Mouse (Mus musculus) midbrain, postnatal 0 days (tissue): ENCODE data around the gene Atl3. TPM values are rescaled to one million over a fixed set of nuclear protein-coding genes. Genes with fewer than 3 reads are reported as not detected.
A peak's percentile ranks its signal among the peaks of the same experiment; 100 is the strongest.

ENCODE experiments used
- ATAC-seq: fragments of 200-750 bp; cut with Nextera tagmentation; 2 replicates; pipeline ENCODE4 v1.8.0; 2017; ENCODE audit warnings: moderate number of reproducible peaks, mild to moderate bottlenecking, moderate TSS enrichment, moderate library complexity; ENCODE audit not compliant: low FRiP score
- DNase-seq: peaks from one replicate; pipeline ENCODE4 v3.0.0-alpha.2; 2015; ENCODE audit warnings: low spot score
- H3K27ac ChIP-seq: fragments of 300-500 bp; sonication (generic); 2 replicates; pipeline ENCODE4 v1.5.1; 2014; ENCODE audit warnings: low read depth, mild to moderate bottlenecking, low read length, mixed read lengths
- H3K27me3 ChIP-seq: fragments of 300-500 bp; sonication (generic); 2 replicates; pipeline ENCODE4 v1.6.1; 2014; ENCODE audit warnings: low read length, control low read depth, mixed read lengths; ENCODE audit not compliant: insufficient read depth
- H3K36me3 ChIP-seq: fragments of 300-500 bp; sonication (generic); 2 replicates; pipeline ENCODE4 v1.6.1; 2014; ENCODE audit warnings: low read length, control low read depth, mixed read lengths; ENCODE audit not compliant: insufficient read depth
- H3K4me1 ChIP-seq: fragments of 300-500 bp; sonication (generic); 2 replicates; pipeline ENCODE4 v1.6.1; 2014; ENCODE audit warnings: mild to moderate bottlenecking, control low read depth, antibody characterized with exemption, low read length, mixed read lengths; ENCODE audit not compliant: insufficient read depth
- H3K4me2 ChIP-seq: fragments of 300-500 bp; sonication (generic); 2 replicates; pipeline ENCODE4 v1.6.1; 2014; ENCODE audit warnings: low read depth, mild to moderate bottlenecking, low read length, mixed read lengths; ENCODE audit not compliant: poor library complexity, severe bottlenecking
- H3K4me3 ChIP-seq: fragments of 300-500 bp; sonication (generic); 2 replicates; pipeline ENCODE4 v1.5.1; 2014; ENCODE audit warnings: low read depth, mild to moderate bottlenecking, low read length, moderate library complexity
- H3K9ac ChIP-seq: fragments of 300-500 bp; sonication (generic); replicated peaks from 2 replicates; pipeline ENCODE4 v1.6.1; 2014; ENCODE audit warnings: mild to moderate bottlenecking, low read length, moderate library complexity, mixed read lengths; ENCODE audit not compliant: poor library complexity, severe bottlenecking
- H3K9me3 ChIP-seq: fragments of 300-500 bp; sonication (generic); 2 replicates; pipeline ENCODE4 v1.6.1; 2016; ENCODE audit warnings: low read length, control low read depth
- CTCF ChIP-seq: IDR thresholded peaks from 2 replicates; pipeline ENCODE4 v1.5.1; 2016; ENCODE audit warnings: antibody characterized with exemption, mild to moderate bottlenecking
- WGBS: fragments of 180-500 bp; shearing (Covaris S2); extraction: QIAGEN DNeasy Blood & Tissue Kit; methylation state at CpG from one replicate; pipeline ENCODE4 v1.1.7; 2014; 5-methylcytosine and 5-hydroxymethylcytosine counted together
- polyA plus RNA-seq: library from polyadenylated mRNA; unstranded; fragments of >200 nt; fragmentation: Nextera tagmentation; extraction: Ambion mirVana; gene quantifications from 2 replicates; pipeline ENCODE4 v1.2.1, GENCODE M21; 2015
- total RNA-seq: library from RNA; depleted of rRNA; stranded (reverse); fragments of >200 nt; gene quantifications from 2 replicates; pipeline ENCODE4 v1.2.3, GENCODE M21; 2014

The Atl3 gene
- total and polyA plus RNA-seq, 2 experiments from 2014 or later, result 5.3 to 10.2 TPM

DNA sequence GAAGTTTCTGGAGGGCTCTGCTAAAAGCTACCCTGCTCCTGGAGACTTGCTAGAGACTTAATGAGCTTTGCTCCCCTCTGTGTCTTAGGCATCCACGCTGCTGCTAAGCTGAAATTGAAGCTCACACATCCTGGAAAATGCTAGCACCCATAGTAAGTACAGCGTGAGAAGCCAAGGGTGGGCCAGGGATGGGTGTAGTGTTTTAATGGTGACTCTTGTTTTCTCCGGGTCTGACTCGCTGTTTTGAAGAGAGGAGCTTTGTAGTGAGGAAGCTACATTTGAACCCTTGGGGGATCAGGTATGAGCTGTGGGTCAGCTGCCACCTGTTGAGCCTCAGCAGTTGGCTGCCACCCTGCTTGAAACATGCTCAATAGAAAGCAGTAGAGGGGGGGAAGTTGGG, 64.0 kb downstream of the Atl3 start:
- no peaks in the 10 kb centered on the region for H3K9me3 ChIP-seq
- peak overlapping the region; percentile 75 for H3K4me2 ChIP-seq
- no peaks in the 10 kb centered on the region for H3K4me1 ChIP-seq
- H3K36me3 ChIP-seq, result no peaks in the 10 kb centered on the region
- ATAC-seq (no peak), DNase-seq (no peak)
- no peak for TF ChIP-seq CTCF
- WGBS, result 4% methylated on average over 4 of the region's 4 CpGs
- H3K4me3 ChIP-seq, result peak overlapping the region; percentile 41
- no peak overlapping the region for H3K9ac ChIP-seq
- H3K27me3 ChIP-seq, result no peaks in the 10 kb centered on the region
- no peak overlapping the region for H3K27ac ChIP-seq

DNA sequence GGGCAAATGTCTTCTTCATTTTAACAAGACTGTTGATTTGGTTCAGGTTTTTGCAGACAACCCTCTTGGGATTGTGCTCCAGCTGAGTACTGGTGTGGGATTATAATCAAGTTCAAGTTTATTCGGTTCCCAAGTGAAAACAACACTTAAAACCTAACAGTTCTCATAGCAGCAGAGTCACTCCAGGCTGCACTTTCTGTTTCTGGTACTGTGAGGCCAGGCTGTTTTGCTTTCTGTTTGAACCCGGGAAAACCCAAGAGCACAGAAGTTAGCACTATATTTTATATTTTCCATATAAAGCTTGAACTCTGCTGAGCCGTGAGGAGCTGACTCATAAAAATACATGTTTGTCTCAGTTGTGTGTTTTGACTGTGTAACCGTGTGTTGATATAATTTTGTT, 64.8 kb downstream of the Atl3 start:
- TF ChIP-seq CTCF, result no peak
- no peaks in the 10 kb centered on the region for H3K27me3 ChIP-seq
- no peak overlapping the region for H3K9ac ChIP-seq
- H3K4me3 ChIP-seq, result no peak overlapping the region
- ATAC-seq, result no peak
- no peak for DNase-seq
- 81% methylated on average over 4 of the region's 4 CpGs for WGBS
- no peaks in the 10 kb centered on the region for H3K4me1 ChIP-seq
- H3K27ac ChIP-seq, result no peak overlapping the region
- no peak overlapping the region for H3K4me2 ChIP-seq
- H3K9me3 ChIP-seq, result no peaks in the 10 kb centered on the region
- no peaks in the 10 kb centered on the region for H3K36me3 ChIP-seq

DNA sequence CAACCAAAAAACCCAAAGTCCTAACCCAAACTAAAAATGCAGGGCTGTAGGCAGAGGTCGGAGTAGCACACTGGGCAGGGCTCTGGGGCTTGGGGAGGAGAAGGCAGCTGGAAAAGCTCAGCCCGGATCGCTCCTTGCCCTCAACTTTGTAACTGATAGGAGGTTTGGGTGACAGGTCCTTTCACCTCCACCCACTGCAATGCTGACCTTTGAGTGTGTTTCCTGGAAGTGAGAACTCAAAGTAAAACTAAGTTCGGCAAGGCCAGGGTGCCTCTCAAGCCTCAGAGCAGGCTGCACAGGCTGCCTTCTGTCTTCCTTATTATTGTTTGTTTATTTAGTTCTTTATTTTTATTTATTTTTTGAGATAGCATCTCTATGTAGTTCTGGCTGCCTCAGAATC, 66.1 kb downstream of the Atl3 start:
- no peak for TF ChIP-seq CTCF
- Histone ChIP-seq H3K4me2 (no peak overlapping the region), H3K27me3 (no peaks in the 10 kb centered on the region), H3K4me1 (no peaks in the 10 kb centered on the region), H3K36me3 (no peaks in the 10 kb centered on the region), H3K27ac (no peak overlapping the region), H3K4me3 (no peak overlapping the region), H3K9ac (no peak overlapping the region), H3K9me3 (no peaks in the 10 kb centered on the region)
- ATAC-seq (no peak), DNase-seq (no peak)
- 84% methylated on average over 4 of the region's 4 CpGs for WGBS

DNA sequence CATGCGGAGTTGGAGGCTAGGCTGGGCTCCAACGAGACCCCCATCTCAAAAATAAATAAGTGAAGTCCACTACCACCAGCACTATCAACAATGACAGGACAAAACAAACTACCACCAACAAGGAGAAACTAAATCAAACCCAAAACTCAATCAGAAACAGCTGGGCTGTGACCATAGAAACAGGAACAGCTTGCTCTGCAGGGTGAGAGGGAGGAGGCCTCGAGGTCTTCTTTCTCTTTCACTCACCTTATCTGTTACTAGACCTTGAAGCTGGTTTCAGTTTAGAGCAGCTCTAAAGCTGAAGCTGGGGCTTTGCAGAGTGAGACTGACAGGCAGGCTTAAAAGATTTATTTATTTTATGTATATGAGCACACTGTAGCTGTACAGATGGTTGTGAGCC, 67.6 kb downstream of the Atl3 start:
- no peaks in the 10 kb centered on the region for H3K4me1 ChIP-seq
- H3K9me3 ChIP-seq, result no peaks in the 10 kb centered on the region
- DNase-seq, result no peak
- H3K27ac ChIP-seq, result no peak overlapping the region
- H3K27me3 ChIP-seq, result no peaks in the 10 kb centered on the region
- WGBS, result 77% methylated on average over 3 of the region's 3 CpGs
- H3K4me2 ChIP-seq, result no peak overlapping the region
- TF ChIP-seq CTCF, result no peak
- no peaks in the 10 kb centered on the region for H3K36me3 ChIP-seq
- no peak overlapping the region for H3K9ac ChIP-seq
- no peak for ATAC-seq
- H3K4me3 ChIP-seq, result no peak overlapping the region

DNA sequence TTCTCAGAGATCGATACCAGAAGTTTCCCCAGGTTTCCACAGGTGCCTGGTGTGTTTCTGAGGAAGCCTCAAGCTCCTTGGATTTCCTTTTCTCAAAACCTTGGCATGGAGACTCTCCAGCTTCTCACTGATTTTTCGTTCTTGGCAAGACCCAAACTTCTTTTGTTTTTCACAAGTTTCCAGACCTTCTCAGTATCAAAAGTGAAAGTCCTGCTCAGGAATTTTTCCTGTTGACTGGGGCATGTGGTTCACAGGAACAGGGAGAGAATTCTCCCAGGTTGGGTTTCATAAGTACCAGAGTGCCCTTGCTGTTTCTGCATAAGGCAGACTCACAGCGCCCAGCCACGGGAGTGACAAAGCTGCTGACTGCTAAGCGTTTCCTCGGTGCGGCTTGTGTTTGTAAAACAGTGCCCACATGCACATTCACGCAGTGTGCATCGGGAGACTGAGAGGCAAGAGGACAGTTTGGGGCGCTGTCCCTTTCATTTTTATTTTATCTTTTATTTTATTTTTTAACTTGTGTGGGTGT, 68.8 kb downstream of the Atl3 start:
- H3K9me3 ChIP-seq, result no peaks in the 10 kb centered on the region
- H3K27me3 ChIP-seq, result no peaks in the 10 kb centered on the region
- ATAC-seq (no peak), DNase-seq (no peak)
- no peak overlapping the region for H3K4me2 ChIP-seq
- no peak for TF ChIP-seq CTCF
- no peaks in the 10 kb centered on the region for H3K36me3 ChIP-seq
- no peaks in the 10 kb centered on the region for H3K4me1 ChIP-seq
- no peak overlapping the region for H3K9ac ChIP-seq
- H3K27ac ChIP-seq, result no peak overlapping the region
- 76% methylated on average over 10 of the region's 10 CpGs for WGBS
- H3K4me3 ChIP-seq, result no peak overlapping the region

DNA sequence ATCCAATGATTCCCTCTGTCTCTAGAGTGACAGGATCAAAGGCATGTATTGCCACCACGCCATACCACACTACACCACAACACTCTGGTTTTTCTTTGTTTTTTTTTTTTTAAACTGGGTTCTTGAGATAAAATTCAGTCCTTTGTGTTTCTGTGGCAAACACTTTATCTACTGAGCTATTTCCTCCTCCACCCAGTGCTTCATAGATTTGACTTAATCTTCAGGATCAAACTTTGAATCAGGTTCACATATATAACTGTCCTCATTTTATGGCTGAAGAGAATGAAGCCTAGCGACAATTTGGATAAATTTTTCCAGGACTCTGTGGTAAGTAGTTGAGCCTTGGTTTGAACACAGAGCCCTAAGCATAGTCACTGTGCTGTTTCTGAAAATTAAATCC, 69.8 kb downstream of the Atl3 start:
- Histone ChIP-seq H3K27ac (no peak overlapping the region), H3K9ac (no peak overlapping the region), H3K4me2 (no peak overlapping the region), H3K4me1 (no peaks in the 10 kb centered on the region), H3K9me3 (no peaks in the 10 kb centered on the region), H3K36me3 (no peaks in the 10 kb centered on the region), H3K4me3 (no peak overlapping the region), H3K27me3 (no peaks in the 10 kb centered on the region)
- no peak for TF ChIP-seq CTCF
- no peak for ATAC-seq
- WGBS, result 94% methylated on average over 2 of the region's 2 CpGs
- DNase-seq, result no peak
